Mouse (Mus musculus) T-cell, adult 2 months (primary cell): ENCODE data around the gene Exoc4.

Experiments used
- DNase-seq: peaks from one replicate; pipeline ENCODE4 v3.0.0; 2022; ENCODE audit warnings: low spot score

Exoc4 gene

GRCm38 (mm10) chr6:33869251-33869650 is 620.4 kb downstream of the Exoc4 start:
- no peak for DNase-seq

- DNase-seq, result no peak
These were observed 621.7 kb downstream of the Exoc4 start for GRCm38 (mm10) chr6:33870468-33871142.

GRCm38 (mm10) chr6:33871286-33871685 is 622.4 kb downstream of the Exoc4 start:
- no peak for DNase-seq

GRCm38 (mm10) chr6:33872192-33872591 is 623.3 kb downstream of the Exoc4 start:
- no peak for DNase-seq

GRCm38 (mm10) chr6:33873000-33873399 is 624.1 kb downstream of the Exoc4 start:
- DNase-seq, result no peak

GRCm38 (mm10) chr6:33874291-33875014 is 625.6 kb downstream of the Exoc4 start:
- DNase-seq, result no peak

GRCm38 (mm10) chr6:33884141-33884683 is 635.3 kb downstream of the Exoc4 start:
- DNase-seq, result no peak

- DNase-seq, result no peak
These were observed 638.1 kb downstream of the Exoc4 start for GRCm38 (mm10) chr6:33886941-33887340.

GRCm38 (mm10) chr6:33890926-33891325 is 642.0 kb downstream of the Exoc4 start:
- no peak for DNase-seq

GRCm38 (mm10) chr6:33892142-33892541 is 643.3 kb downstream of the Exoc4 start:
- DNase-seq, result no peak

- DNase-seq, result no peak
These were observed 651.1 kb downstream of the Exoc4 start for GRCm38 (mm10) chr6:33899973-33900372.

- DNase-seq, result no peak
These were observed 651.7 kb downstream of the Exoc4 start for GRCm38 (mm10) chr6:33900615-33901014.

- DNase-seq, result no peak
These were observed 656.2 kb downstream of the Exoc4 start for GRCm38 (mm10) chr6:33905099-33905498.

GRCm38 (mm10) chr6:33910671-33911070 is 661.8 kb downstream of the Exoc4 start:
- DNase-seq, result no peak

GRCm38 (mm10) chr6:33913072-33913471 is 664.2 kb downstream of the Exoc4 start:
- DNase-seq, result no peak

- no peak for DNase-seq
These were observed 664.6 kb downstream of the Exoc4 start for GRCm38 (mm10) chr6:33913486-33913885.

GRCm38 (mm10) chr6:33913964-33914363 is 665.1 kb downstream of the Exoc4 start:
- DNase-seq, result no peak

GRCm38 (mm10) chr6:33923571-33923970 is 674.7 kb downstream of the Exoc4 start:
- no peak for DNase-seq

GRCm38 (mm10) chr6:33924888-33925287 is 676.0 kb downstream of the Exoc4 start:
- DNase-seq, result no peak

- peak; percentile 16 for DNase-seq
These were observed 680.6 kb downstream of the Exoc4 start for GRCm38 (mm10) chr6:33929342-33930086.

GRCm38 (mm10) chr6:33930087-33930945 is 681.4 kb downstream of the Exoc4 start:
- DNase-seq, result no peak

GRCm38 (mm10) chr6:33937906-33938305 is 689.0 kb downstream of the Exoc4 start:
- DNase-seq, result no peak
